Mouse (Mus musculus): ENCODE data around the gene Gm10842. TPM values are rescaled to one million over a fixed set of nuclear protein-coding genes. Genes with fewer than 3 reads are reported as not detected.

Gene Gm10842
- polyA plus RNA-seq, 1 experiment = not detected

DNA sequence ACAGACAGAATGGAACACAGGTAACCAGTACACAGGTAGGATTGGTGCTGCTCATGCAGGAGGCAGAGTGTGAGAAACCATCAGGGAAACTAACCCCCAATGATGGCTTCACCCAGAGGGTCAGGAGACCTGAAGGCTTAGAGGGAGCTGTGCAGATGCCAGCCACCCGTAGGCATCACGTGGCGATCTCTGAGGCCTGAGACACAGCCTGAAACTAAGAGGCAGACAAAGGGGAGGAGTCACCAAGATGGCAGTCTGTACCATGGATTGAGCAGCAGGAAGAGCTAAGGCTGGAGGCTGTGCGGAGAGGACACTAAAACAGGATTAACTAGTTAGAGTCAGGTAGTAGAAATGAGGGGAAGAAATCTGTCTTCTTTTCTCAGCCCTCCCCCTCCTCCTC lies 4.0 kb downstream of the Gm10842 start:
- Histone ChIP-seq H3K27me3 (ENCODE audit: control insufficient read depth, insufficient read depth, insufficient read length) (no peaks in the 10 kb centered on the region), H3K79me3 (ENCODE audit: low read depth) (no peaks in the 10 kb centered on the region), H3K4me3 (ENCODE audit: insufficient read depth, poor library complexity, severe bottlenecking) (no peak overlapping the region), H3ac (ENCODE audit: control insufficient read depth, insufficient read length, low read depth) (no peak overlapping the region), H3K79me2 (ENCODE audit: control insufficient read depth, insufficient read depth) (no peaks in the 10 kb centered on the region), H3K36me3 (ENCODE audit: control insufficient read depth, insufficient read depth) (no peaks in the 10 kb centered on the region)
- no peak for TF ChIP-seq MYOG (IDR thresholded peaks at IDR 0.05; ENCODE audit: control insufficient read depth, extremely low read depth, insufficient read length)
- TF ChIP-seq USF1 (IDR thresholded peaks at IDR 0.05; ENCODE audit: low read depth) = peak; percentile 5

DNA sequence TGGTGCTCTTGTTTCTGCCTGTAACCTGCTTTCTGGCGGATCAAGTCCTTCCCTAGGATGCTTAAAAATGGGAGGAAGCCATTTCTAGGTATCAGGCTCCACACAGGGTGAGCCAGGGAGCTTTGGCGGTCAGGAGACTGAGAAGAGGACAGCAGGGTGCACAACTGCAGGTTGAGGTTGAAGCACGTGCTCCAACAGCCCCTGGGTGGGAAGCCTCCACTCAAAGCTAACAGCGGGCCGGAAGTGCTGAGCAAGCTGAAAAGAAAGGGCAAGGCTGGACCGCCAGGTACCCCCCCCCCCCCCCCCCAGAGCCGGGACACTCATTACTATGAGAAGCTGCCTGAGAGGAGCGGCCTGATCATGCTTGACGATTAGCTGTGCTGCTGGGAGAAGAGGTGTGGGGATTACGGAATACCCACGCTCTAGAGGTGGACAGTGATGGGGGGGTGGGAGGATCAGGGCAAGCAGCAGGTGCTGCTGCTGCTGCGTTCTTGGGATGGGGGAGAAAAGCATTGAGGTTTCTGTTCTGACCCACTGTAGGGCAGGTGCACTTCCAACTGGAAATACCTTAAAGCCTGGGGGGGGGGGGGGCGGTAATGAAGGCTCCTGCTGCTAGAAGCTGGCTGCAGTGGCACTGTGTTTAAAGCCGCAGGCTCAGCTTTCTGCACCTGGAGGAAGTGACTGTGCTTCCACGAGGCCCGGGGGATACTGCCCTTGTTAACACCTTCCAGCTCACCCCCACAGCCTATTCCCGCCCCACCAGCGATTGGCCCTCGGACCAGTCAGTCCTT lies 4.7 kb downstream of the Gm10842 start:
- TF ChIP-seq FOSL1 (IDR thresholded peaks at IDR 0.05; ENCODE audit: insufficient read depth, low read length, poor library complexity, severe bottlenecking) (no peak), MYOG (IDR thresholded peaks at IDR 0.05; ENCODE audit: control insufficient read depth, extremely low read depth, insufficient read length) (no peak), CEBPB (IDR thresholded peaks at IDR 0.05; ENCODE audit: low read depth) (no peak), USF1 (IDR thresholded peaks at IDR 0.05; ENCODE audit: low read depth) (no peak), MYOD1 (IDR thresholded peaks at IDR 0.05; ENCODE audit: control insufficient read depth, insufficient read length, low read depth) (no peak), CTCF (IDR thresholded peaks at IDR 0.05; ENCODE audit: control insufficient read depth, insufficient read depth, insufficient read length) (no peak), MAX (IDR thresholded peaks at IDR 0.05) (no peak)
- no peak overlapping the region for H3K4me3 ChIP-seq (ENCODE audit: insufficient read depth, poor library complexity, severe bottlenecking)

DNA sequence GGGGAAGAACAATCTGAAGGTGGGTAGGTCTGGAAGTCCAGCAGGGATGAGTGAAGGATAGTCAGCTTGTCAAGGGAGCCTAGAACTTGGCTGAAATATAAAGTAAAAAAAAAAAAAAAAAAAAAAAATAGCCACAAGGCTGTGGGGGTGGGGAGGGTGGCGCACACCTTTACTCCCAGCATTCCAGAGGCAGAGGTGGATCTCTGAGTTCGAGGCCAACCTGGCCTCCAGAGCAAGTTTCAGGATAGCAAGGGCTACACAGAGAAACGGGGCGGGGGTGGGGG lies 5.3 kb downstream of the Gm10842 start:
- Histone ChIP-seq H3K27me3 (ENCODE audit: control insufficient read depth, insufficient read depth, insufficient read length) (no peaks in the 10 kb centered on the region), H3ac (ENCODE audit: control insufficient read depth, insufficient read length, low read depth) (no peak overlapping the region), H3K4me3 (ENCODE audit: insufficient read depth, poor library complexity, severe bottlenecking) (no peak overlapping the region), H3K36me3 (ENCODE audit: control insufficient read depth, insufficient read depth) (no peaks in the 10 kb centered on the region), H3K79me3 (ENCODE audit: low read depth) (no peaks in the 10 kb centered on the region), H3K79me2 (ENCODE audit: control insufficient read depth, insufficient read depth) (no peaks in the 10 kb centered on the region)
- TF ChIP-seq FOSL1 (IDR thresholded peaks at IDR 0.05; ENCODE audit: insufficient read depth, low read length, poor library complexity, severe bottlenecking) (no peak), MAX (IDR thresholded peaks at IDR 0.05) (no peak), CEBPB (IDR thresholded peaks at IDR 0.05; ENCODE audit: low read depth) (no peak), CTCF (IDR thresholded peaks at IDR 0.05; ENCODE audit: control insufficient read depth, insufficient read depth, insufficient read length) (no peak), MYOD1 (IDR thresholded peaks at IDR 0.05; ENCODE audit: control insufficient read depth, insufficient read length, low read depth) (no peak), USF1 (IDR thresholded peaks at IDR 0.05; ENCODE audit: low read depth) (no peak), MYOG (IDR thresholded peaks at IDR 0.05; ENCODE audit: control insufficient read depth, extremely low read depth, insufficient read length) (no peak)

More for the DNA sequence above, 4.7 kb downstream of the Gm10842 start:
- Histone ChIP-seq H3ac (ENCODE audit: control insufficient read depth, insufficient read length, low read depth) (no peak overlapping the region), H3K79me3 (ENCODE audit: low read depth) (no peaks in the 10 kb centered on the region), H3K79me2 (ENCODE audit: control insufficient read depth, insufficient read depth) (no peaks in the 10 kb centered on the region), H3K27me3 (ENCODE audit: control insufficient read depth, insufficient read depth, insufficient read length) (no peaks in the 10 kb centered on the region), H3K36me3 (ENCODE audit: control insufficient read depth, insufficient read depth) (no peaks in the 10 kb centered on the region)

DNA sequence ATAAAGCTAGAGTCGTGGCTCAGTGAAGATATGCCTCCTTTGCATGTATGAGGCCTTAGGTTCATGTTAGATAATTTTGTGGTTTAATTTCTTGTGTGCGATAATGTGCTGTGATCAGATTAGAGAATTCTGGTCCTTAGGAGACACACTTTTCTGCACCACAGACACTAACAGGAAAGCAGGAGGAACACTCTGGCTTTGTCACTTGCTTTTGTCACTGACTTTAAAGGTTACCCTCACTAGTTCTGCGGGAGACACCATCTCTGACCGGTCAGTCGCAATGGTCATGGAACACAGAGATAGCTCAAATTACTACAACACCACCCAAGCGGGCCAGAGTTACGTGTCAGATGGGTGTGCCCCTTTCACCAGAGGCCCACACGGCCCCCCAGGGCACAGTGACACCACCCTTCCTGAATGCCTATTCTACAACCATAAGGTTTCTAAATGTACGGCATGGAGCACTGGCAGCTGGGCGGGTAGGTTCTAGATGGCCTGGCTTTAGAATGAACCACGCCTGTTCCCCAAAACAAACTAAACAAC lies 5.7 kb downstream of the Gm10842 start:
- Histone ChIP-seq H3K27me3 (ENCODE audit: control insufficient read depth, insufficient read depth, insufficient read length) (no peaks in the 10 kb centered on the region), H3K79me3 (ENCODE audit: low read depth) (no peaks in the 10 kb centered on the region), H3ac (ENCODE audit: control insufficient read depth, insufficient read length, low read depth) (no peak overlapping the region), H3K4me3 (ENCODE audit: insufficient read depth, poor library complexity, severe bottlenecking) (no peak overlapping the region), H3K79me2 (ENCODE audit: control insufficient read depth, insufficient read depth) (no peaks in the 10 kb centered on the region), H3K36me3 (ENCODE audit: control insufficient read depth, insufficient read depth) (no peaks in the 10 kb centered on the region)
- no peak for TF ChIP-seq MYOD1 (IDR thresholded peaks at IDR 0.05; ENCODE audit: control insufficient read depth, insufficient read length, low read depth)
- no peak for TF ChIP-seq CTCF (IDR thresholded peaks at IDR 0.05; ENCODE audit: control insufficient read depth, insufficient read depth, insufficient read length)
- TF ChIP-seq MYOG (IDR thresholded peaks at IDR 0.05; ENCODE audit: control insufficient read depth, extremely low read depth, insufficient read length) = no peak
- TF ChIP-seq USF1 (IDR thresholded peaks at IDR 0.05; ENCODE audit: low read depth) = no peak
- no peak for TF ChIP-seq CEBPB (IDR thresholded peaks at IDR 0.05; ENCODE audit: low read depth)
- no peak for TF ChIP-seq FOSL1 (IDR thresholded peaks at IDR 0.05; ENCODE audit: insufficient read depth, low read length, poor library complexity, severe bottlenecking)
- TF ChIP-seq MAX (IDR thresholded peaks at IDR 0.05) = no peak

DNA sequence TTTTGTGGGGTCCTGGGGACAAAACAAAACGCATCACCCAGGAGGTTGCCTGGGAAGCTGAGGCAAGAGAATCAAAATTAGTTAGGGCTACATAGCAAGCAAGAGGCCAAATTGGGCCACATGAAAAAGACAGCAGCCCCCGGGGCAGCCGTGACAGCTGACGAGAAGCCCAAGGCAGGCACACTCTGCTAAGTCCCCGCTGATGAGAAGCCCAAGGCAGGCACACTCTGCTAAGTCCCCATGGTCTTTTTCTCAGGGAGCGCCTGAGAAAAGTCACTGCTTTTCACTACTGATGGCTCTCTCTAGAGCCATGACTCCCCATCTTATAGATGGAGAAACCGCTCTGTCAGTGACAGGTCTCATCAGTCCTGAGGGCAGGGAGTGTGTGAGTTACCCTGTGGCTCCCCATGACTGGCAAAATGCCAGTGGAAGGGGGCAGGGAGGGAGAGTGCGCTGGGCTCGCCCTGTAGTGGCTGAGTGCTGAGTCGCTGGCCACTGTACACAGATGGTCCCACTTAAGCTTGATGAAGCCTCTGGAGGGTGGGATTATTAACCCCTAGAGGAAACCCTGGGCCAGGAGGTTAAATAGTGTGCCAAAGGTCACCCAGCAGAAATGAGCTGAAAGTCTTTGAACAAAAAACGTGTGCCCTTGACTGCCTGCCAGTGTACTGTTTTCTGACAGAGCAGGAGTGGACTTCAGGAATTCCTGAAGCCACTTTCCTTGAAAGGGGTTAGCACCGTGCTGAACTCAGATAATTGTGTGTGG lies 6.6 kb downstream of the Gm10842 start:
- H3K4me3 ChIP-seq (ENCODE audit: insufficient read depth, poor library complexity, severe bottlenecking) = no peak overlapping the region
- no peaks in the 10 kb centered on the region for H3K79me2 ChIP-seq (ENCODE audit: control insufficient read depth, insufficient read depth)
- no peaks in the 10 kb centered on the region for H3K79me3 ChIP-seq (ENCODE audit: low read depth)
- TF ChIP-seq CEBPB (IDR thresholded peaks at IDR 0.05; ENCODE audit: low read depth) (no peak), MAX (IDR thresholded peaks at IDR 0.05) (no peak), FOSL1 (IDR thresholded peaks at IDR 0.05; ENCODE audit: insufficient read depth, low read length, poor library complexity, severe bottlenecking) (no peak)
- no peaks in the 10 kb centered on the region for H3K27me3 ChIP-seq (ENCODE audit: control insufficient read depth, insufficient read depth, insufficient read length)
- H3ac ChIP-seq (ENCODE audit: control insufficient read depth, insufficient read length, low read depth) = no peak overlapping the region
- no peaks in the 10 kb centered on the region for H3K36me3 ChIP-seq (ENCODE audit: control insufficient read depth, insufficient read depth)
